ENCODE assay signal across 27 mouse cellular contexts in the genomic region with DNA sequence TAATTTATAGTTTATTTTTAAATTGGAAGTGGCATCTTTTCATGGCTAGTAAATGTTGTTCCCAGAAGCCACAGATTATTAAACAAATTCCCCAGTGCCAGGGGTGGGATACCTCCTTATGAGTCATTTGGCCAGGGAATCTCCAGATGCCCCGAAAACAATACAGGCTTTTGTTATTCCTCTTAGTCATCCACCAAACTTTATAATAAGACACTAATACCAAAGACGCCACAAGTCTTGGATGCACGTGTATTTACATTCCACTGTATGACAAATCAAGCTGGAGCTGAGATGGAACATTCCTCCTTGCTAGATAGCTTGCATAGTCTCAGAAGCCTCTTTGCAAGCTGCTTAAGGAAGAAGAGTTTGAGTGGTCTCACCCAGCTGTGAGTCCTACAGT.
DNase-seq lines count a peak whose midpoint lies in the region; ATAC-seq and TF ChIP-seq lines count a peak whose summit lies in the region.
"Had no signal": no experiment of that assay in that cellular context is flagged by ENCODE, and none has a peak within 500 bp of the region (broad histone marks: within the 10 kb centered on the region; RNA-seq: fewer than 3 reads in every experiment).

No protein-coding gene starts in this region.

- no peaks in the 10 kb centered on the region for H3K4me1 ChIP-seq in lung, postnatal 0 days (ENCODE audit: insufficient read depth, low read depth, low read length)
- H3K4me1 ChIP-seq: embryonic facial prominence, embryonic 13.5 days; forebrain, embryonic 12.5 days; forebrain, embryonic 15.5 days; heart, embryonic 10.5 days; hindbrain, embryonic 12.5 days; hindbrain, embryonic 15.5 days; intestine, embryonic 15.5 days had no signal

- H3K9me3 ChIP-seq in lung, postnatal 0 days (ENCODE audit: low read length) = peaks cover 10% of the 10 kb centered on the region; the same call in 1 of the 2 replicates
- H3K9me3 ChIP-seq: forebrain, embryonic 12.5 days; forebrain, embryonic 15.5 days; hindbrain, embryonic 12.5 days; hindbrain, embryonic 15.5 days; intestine, embryonic 15.5 days had no signal

- CTCF ChIA-PET in Patski (lab: Charles Lee) = interaction anchor here (1.1 kb wide), 1 partner anchor 12 kb away, joined by 4 read pairs; no protein-coding TSS in a partner anchor

- no peak overlapping the region for H3ac ChIP-seq in C2C12 (ENCODE audit: control insufficient read depth, insufficient read length, low read depth)
- H3ac ChIP-seq in myocyte (ENCODE audit: control insufficient read depth, insufficient read length) = no peak overlapping the region

- no peak for TF ChIP-seq EP300 in lung, postnatal 0 days (IDR thresholded peaks at IDR 0.05)

- no peak overlapping the region for H3K27ac ChIP-seq in lung, postnatal 0 days (ENCODE audit: low read length)
- H3K27ac ChIP-seq: embryonic facial prominence, embryonic 13.5 days; forebrain, embryonic 12.5 days; forebrain, embryonic 15.5 days; heart, embryonic 10.5 days; heart, embryonic 13.5 days; hindbrain, embryonic 12.5 days; hindbrain, embryonic 15.5 days; intestine, embryonic 15.5 days had no signal

- H3K9ac ChIP-seq in lung, postnatal 0 days (replicated peaks; ENCODE audit: low read depth) = no peak overlapping the region
- H3K9ac ChIP-seq: embryonic facial prominence, embryonic 13.5 days; forebrain, embryonic 12.5 days; forebrain, embryonic 15.5 days; heart, embryonic 13.5 days; hindbrain, embryonic 12.5 days; hindbrain, embryonic 15.5 days; intestine, embryonic 15.5 days had no signal

- in situ Hi-C loops in Patski (cut with MboI; ENCODE audit: low pct_unique_long_range_greater_than_20kb) = no loop called here

- no peak for TF ChIP-seq POLR2A in myocyte (IDR thresholded peaks at IDR 0.05; ENCODE audit: insufficient read length, low read depth)

- no peaks in the 10 kb centered on the region for H3K79me2 ChIP-seq in C2C12 (ENCODE audit: control insufficient read depth, insufficient read depth)
- H3K79me2 ChIP-seq in myocyte (ENCODE audit: control insufficient read depth, insufficient read depth) = no peaks in the 10 kb centered on the region

- no peak for TF ChIP-seq CTCF in lung, postnatal 0 days (IDR thresholded peaks at IDR 0.05)
- TF ChIP-seq CTCF in C2C12 (IDR thresholded peaks at IDR 0.05; ENCODE audit: control insufficient read depth, insufficient read depth, insufficient read length) (no peak), Patski (IDR thresholded peaks at IDR 0.05) (no peak)

- no peaks in the 10 kb centered on the region for H3K36me3 ChIP-seq in lung, postnatal 0 days (ENCODE audit: insufficient read depth, low read length)
- no peaks in the 10 kb centered on the region for H3K36me3 ChIP-seq in C2C12 (ENCODE audit: control insufficient read depth, insufficient read depth)
- H3K36me3 ChIP-seq in myocyte (ENCODE audit: control insufficient read depth, insufficient read depth) = no peaks in the 10 kb centered on the region
- H3K36me3 ChIP-seq: embryonic facial prominence, embryonic 13.5 days; forebrain, embryonic 12.5 days; forebrain, embryonic 15.5 days; heart, embryonic 10.5 days; hindbrain, embryonic 12.5 days; hindbrain, embryonic 15.5 days; intestine, embryonic 15.5 days had no signal

- 49% methylated on average over 3 of the region's 3 CpGs for WGBS in lung, postnatal 0 days

- H3K79me3 ChIP-seq in C2C12 (ENCODE audit: low read depth) = no peaks in the 10 kb centered on the region

- no peak overlapping the region for H3K4me3 ChIP-seq in lung, postnatal 0 days (ENCODE audit: low read depth, low read length)
- H3K4me3 ChIP-seq in C2C12 (ENCODE audit: insufficient read depth, poor library complexity, severe bottlenecking) (no peak overlapping the region), myocyte (no peak overlapping the region)
- H3K4me3 ChIP-seq: embryonic facial prominence, embryonic 13.5 days; forebrain, embryonic 12.5 days; forebrain, embryonic 15.5 days; heart, embryonic 10.5 days; heart, embryonic 13.5 days; hindbrain, embryonic 12.5 days; hindbrain, embryonic 15.5 days; intestine, embryonic 15.5 days had no signal

- H3K27me3 ChIP-seq in lung, postnatal 0 days (replicated peaks; ENCODE audit: insufficient read depth, low read length) = no peaks in the 10 kb centered on the region
- H3K27me3 ChIP-seq in C2C12 (ENCODE audit: control insufficient read depth, insufficient read depth, insufficient read length) (no peaks in the 10 kb centered on the region), Patski (no peaks in the 10 kb centered on the region), myocyte (ENCODE audit: control insufficient read depth, insufficient read depth, insufficient read length) (no peaks in the 10 kb centered on the region)
- H3K27me3 ChIP-seq: embryonic facial prominence, embryonic 13.5 days; forebrain, embryonic 12.5 days; forebrain, embryonic 15.5 days; heart, embryonic 13.5 days; hindbrain, embryonic 12.5 days; hindbrain, embryonic 15.5 days; intestine, embryonic 15.5 days had no signal

- no peak overlapping the region for H3K4me2 ChIP-seq in lung, postnatal 0 days (replicated peaks; ENCODE audit: low read depth, low read length)
- peak overlapping the region; percentile 55 for H3K4me2 ChIP-seq in myocyte (ENCODE audit: low read depth)
- H3K4me2 ChIP-seq: embryonic facial prominence, embryonic 13.5 days; forebrain, embryonic 12.5 days; forebrain, embryonic 15.5 days; heart, embryonic 13.5 days; hindbrain, embryonic 12.5 days; hindbrain, embryonic 15.5 days; intestine, embryonic 15.5 days had no signal

- no peak for ATAC-seq in lung, postnatal 0 days
- peak; percentile 96 for ATAC-seq in Patski
- ATAC-seq: CD4-positive, CD25-positive, alpha-beta regulatory T cell, adult 4 months; forebrain, embryonic 15.5 days; intestine, embryonic 15.5 days had no signal

- POLR2A ChIA-PET in Patski (lab: Charles Lee) = no interaction called here

- peak; percentile 20 for DNase-seq in lung, postnatal 0 days (ENCODE audit: low spot score)
- DNase-seq in lung, postnatal 4 days = no peak
- peak; percentile 82 for DNase-seq in Patski (ENCODE audit: low read depth, low spot score)
- DNase-seq in heart, adult 8-10 months (ENCODE audit: low spot score) = no peak
- no peak for DNase-seq in heart, postnatal 4 days
- DNase-seq in retina, embryonic 14.5 days (ENCODE audit: low spot score) = no peak
- DNase-seq: adrenal gland, adult 2 months; adrenal gland, postnatal 14 days; B cell, adult 2 months; cerebellum, adult 11 months; cerebellum, adult 2 months; cerebellum, adult 9-11 months; cerebellum, postnatal 25 days; gastrocnemius, postnatal 25 days; heart, adult 18-20 months; heart, postnatal 14 days had no signal

TF ChIP-seq in C2C12, 6 proteins besides CTCF, POLR2A, EP300 and RAD21:
- TF ChIP-seq FOSL1 (IDR thresholded peaks at IDR 0.05; ENCODE audit: insufficient read depth, low read length, poor library complexity, severe bottlenecking) = peak; percentile 98
- peak; percentile 81 for TF ChIP-seq MAX (IDR thresholded peaks at IDR 0.05)
- no peak for TF ChIP-seq CEBPB (IDR thresholded peaks at IDR 0.05; ENCODE audit: low read depth)
- peak; percentile 25 for TF ChIP-seq MYOD1 (IDR thresholded peaks at IDR 0.05; ENCODE audit: control insufficient read depth, insufficient read length, low read depth)

TF ChIP-seq in myocyte, 11 proteins besides CTCF, POLR2A, EP300 and RAD21:
- no peak for TF ChIP-seq E2F4 (IDR thresholded peaks at IDR 0.05; ENCODE audit: insufficient read depth)
- TF ChIP-seq CEBPB (IDR thresholded peaks at IDR 0.05; ENCODE audit: insufficient read depth, poor library complexity, severe bottlenecking) = no peak
- no peak for TF ChIP-seq MAX (IDR thresholded peaks at IDR 0.05; ENCODE audit: low read depth)
- TF ChIP-seq USF1 (IDR thresholded peaks at IDR 0.05; ENCODE audit: low read depth) = no peak
- no peak for TF ChIP-seq MYOD1 (IDR thresholded peaks at IDR 0.05; ENCODE audit: control insufficient read depth in 1 of 3, insufficient read length in 2 of 3, low read depth in 2 of 3)

Comparison
In these comparisons a context has a peak if more than half of its experiments do, and no peak if none do; other contexts are left out.
1. DNase-seq: peak in lung, postnatal 0 days (single experiment) and Patski (single experiment); none in lung, postnatal 4 days (0 of 2), heart, adult 8-10 months (single experiment), heart, postnatal 4 days (single experiment) and retina, embryonic 14.5 days (single experiment).